Mouse (Mus musculus) ES-E14 (cell line): ENCODE measurements around the gene Gper1.

Experiments
- MAFK ChIP-seq: IDR thresholded peaks from 2 replicates; pipeline ENCODE4 v1.6.1; 2014; ENCODE audit warnings: mild to moderate bottlenecking, low read depth, low read length, inconsistent platforms; ENCODE audit not compliant: insufficient read depth
- ZC3H11A ChIP-seq: IDR thresholded peaks from 2 replicates; pipeline ENCODE4 v1.6.1; 2012; ENCODE audit warnings: low read depth, mild to moderate bottlenecking, inconsistent platforms, low read length, borderline replicate concordance
- ZNF384 ChIP-seq: IDR thresholded peaks from 2 replicates; pipeline ENCODE4 v1.6.1; 2012; ENCODE audit warnings: low read depth, low read length, inconsistent platforms

DNA sequence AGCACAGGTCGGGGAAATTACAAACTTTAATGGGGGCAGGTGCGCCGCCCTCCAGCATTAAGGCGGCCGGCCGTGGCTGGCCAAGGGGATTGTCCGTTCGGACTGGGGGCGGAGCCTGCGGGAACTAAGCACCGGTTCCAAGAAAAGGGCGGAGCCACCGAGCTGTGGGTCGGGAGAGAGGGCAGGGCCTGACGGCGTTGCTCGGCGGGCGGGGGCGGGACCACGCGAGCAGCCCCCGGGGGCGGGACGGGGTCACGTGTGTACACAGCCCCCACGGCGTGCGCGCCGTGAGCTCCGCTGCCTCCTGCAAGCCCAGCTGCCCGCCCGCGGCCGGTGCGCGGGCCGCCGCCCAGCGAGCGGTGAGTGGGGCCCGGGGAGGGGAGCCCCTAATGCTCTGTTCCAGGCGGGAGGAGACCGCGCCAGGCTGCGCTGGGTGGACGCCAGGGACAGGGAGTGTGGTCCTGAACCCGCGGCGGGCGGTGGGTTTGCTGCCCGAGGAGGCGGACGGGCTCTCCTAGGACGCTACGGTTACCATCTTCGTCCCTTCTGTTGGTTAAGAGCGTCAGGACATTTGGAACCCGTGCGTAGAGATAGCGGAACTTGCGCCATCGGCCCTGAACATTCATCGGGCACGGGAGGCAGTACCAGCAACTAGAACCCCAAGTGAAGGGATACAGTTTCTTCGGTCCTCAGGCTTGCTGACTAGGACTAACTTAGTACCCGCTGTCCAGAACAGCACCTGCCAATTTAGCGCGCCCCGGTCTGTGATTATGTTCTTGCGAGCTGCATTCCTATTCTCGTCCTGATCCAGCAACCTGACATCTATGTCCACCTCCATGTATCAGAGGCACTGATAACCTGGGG lies 42.3 kb upstream of the Gper1 start:
- TF ChIP-seq ZNF384 (no peak), ZC3H11A (no peak), MAFK (no peak)
